Mouse (Mus musculus): Measurements from ENCODE around the gene Gm20388.
"Not testable (repeated sequence)": the region's sequence is repeated elsewhere in the genome, so short reads cannot be mapped to it uniquely, and the experiment has no call there.

Gene Gm20388

DNA sequence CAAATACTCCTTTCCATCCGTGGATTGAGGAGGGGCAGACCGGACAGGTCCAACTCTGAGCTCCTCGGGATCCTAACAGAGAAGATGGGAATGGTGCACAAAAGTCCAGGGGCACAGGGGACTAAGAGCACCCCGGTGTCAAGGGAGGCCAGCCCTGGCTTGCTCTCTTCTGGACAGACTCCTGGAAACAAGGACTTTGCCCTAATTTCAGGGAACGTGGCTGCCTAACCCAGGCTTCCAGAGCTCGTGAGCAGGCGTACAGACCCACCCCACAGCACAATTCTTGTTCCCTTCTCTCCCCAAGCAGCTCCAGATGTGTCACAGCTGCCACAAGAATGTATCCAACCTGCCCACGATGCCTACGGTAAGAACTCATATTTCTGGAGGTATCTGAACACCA is 2715.2 kb downstream of the Gm20388 start:
- no peak for DNase-seq (ENCODE audit: low spot score)

DNA sequence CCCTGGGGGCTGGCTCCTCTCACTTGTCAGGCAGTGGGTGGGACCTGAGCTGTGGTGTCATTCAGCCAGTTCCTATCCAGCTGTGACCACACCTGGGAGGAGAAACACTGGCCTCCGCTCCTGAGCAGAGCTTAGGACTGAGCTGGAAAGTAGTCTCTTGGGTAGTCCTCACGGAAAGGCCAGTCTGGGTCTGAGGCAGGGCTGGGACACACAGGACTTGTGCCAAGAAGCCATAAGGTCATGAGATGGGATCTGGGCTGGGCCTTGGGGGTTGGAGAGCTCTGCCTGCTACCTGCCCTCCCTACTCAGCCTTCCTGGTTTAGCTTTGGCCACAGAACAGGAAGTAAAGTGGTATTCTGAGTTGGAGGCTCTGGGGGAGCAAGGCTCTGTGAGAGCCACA is 2716.3 kb downstream of the Gm20388 start:
- DNase-seq (ENCODE audit: low spot score) = no peak

DNA sequence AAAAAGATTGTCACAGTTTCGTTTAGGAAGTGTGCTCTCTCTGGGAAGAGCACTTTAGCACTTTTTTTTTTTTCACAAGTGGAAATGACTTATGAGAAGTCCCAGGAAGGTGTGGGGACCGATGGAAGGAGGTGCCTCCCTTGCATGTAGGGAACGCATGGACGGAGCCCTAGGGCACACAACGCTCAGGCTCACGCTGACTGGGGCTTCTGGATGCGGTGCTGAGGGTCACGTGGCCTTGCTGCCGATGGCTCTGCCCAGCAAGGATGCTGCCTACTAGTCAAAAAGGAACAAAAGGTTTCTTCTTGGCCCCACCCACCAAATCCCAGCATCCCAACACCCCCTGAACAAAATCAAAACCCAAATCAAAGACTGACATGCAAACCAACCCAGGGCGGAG is 2718.7 kb downstream of the Gm20388 start:
- DNase-seq (ENCODE audit: low spot score) = no peak

DNA sequence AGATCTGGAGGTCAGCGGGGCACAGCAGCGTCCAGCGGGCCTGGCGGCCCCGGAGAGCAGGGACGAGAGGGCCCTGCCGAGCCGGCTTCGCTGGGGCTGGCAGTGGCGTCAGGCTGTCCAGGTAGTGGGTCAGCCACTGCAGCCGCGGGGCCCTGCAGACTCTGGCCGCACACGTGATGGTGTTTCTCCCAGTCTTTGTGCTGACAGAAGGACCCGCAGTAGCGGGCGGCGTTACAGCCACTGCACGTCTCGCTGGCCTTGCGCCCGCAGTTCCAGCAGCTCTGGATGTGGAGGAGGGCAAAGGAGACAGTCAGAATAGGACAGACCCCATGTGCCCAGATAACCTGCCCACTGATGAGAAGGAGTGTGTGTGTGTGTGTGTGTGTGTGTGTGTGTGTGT is 2720.1 kb downstream of the Gm20388 start:
- no peak for DNase-seq (ENCODE audit: low spot score)

DNA sequence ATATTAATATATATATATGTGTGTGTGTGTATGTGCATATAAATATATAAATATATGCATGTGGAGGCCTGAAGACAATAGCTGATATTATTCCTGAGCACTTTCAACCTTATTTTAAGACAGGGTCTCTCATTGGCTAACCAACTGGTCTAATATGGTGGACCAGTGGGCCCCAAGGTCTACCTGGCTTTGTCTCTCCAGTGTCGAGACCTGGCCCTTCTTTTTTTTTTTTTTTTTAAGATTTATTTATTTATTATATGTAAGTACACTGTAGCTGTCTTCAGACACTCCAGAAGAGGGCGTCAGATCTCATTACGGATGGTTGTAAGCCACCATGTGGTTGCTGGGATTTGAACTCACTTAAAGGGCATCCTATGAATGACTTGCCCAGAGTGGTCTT is 2721.5 kb downstream of the Gm20388 start:
- DNase-seq (ENCODE audit: low spot score) = not testable (repeated sequence)

DNA sequence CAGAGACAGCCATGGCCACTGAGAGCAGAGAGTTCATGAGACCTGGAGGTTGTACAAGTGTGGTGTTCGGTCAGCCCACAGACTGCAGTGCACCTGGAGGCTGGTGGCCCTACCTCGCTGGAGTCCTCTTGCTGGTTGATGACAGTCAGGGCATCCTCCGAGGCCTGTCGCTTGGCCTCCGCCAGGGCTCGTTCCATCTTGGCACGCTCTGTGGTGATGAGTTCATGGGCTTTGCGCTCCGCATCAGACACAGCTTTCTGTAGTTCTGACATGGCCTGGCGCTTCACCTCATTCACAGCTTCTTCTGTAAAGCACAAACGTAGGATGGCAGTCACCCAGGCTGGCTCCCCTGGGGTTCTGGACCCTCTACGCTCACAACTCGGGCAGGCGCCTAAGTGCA is 2722.6 kb downstream of the Gm20388 start:
- no peak for DNase-seq (ENCODE audit: low spot score)

DNA sequence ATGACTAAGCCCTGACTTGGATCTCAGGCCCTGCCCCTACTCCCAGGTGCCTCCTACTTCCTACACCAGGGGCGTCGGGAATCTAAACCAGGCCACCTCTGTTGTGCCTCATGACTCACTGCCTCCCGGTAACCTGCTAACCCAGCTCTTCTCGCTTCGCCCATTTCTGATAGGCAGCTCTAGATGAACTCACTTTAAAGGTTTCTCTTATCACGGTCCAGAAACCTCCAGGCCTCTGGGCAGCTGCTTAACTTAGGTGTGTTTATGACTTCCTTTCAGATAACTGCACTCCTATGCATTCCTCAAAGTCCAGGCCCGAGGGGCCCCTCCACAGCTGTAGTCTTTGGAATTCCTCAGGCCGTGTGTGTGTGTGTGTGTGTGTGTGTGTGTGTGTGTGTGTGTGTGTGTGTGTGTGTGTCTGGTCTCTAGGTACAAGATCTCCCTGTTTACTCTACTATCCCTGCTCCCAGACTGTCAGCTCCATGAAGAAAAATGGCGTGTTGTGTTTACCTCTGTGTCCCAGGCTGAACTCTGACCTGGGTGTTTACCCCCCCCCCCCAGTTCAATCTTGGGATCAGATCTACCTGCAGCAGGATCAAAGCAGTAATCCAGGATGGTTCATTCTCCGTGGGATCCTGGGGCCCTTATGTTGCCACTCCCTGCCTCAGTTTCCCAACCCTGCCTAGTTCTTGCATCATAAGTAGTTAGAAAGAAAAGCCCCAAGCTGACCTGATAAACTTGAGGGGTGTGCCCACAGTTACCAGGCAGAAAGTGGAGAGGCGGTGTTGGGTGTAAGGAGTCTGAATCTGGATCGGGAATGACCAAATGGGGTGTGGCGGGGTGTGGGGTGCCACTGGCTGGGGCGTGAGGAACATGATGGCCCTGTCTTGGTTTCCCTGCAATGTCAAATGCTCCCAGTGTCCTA is 2725.5 kb downstream of the Gm20388 start:
- DNase-seq (ENCODE audit: low spot score) = no peak

DNA sequence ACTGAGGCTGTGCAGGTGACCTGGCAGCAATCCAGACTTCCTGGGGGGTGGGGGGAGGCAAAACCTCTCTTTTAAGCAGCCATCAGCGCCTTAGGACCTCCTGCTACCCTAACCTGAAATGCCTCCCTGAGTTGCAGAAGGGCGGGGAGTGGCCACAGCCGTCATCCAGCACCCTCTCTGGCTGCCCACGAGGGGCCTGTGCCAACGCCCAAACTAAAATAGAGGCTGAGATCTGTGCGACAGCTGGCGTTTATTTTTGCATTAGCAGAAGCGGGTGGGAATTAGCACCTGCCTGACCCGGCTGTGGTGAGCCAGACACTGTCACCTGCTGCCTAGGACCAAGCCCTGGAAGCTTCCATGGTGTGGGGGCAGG is 2726.1 kb downstream of the Gm20388 start:
- no peak for DNase-seq (ENCODE audit: low spot score)

DNA sequence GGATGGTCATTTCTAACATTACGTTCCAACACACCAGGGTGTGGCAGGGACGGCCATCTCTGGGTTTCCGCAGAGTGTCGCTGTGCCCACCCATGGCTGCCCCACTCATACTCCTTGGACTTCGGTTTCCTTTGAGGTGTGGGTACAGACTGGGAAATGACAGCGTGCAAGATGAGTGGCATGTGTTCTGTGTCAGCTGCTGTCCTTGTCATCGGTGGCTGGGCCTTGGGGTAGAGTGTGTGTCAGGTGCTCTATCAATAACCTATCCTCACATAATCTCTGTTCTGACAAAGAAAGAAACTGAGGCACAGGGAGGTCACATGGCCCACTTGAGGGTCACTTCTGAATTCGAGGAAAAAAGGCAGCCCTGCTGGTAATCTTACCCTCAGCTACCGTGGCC is 2726.6 kb downstream of the Gm20388 start:
- no peak for DNase-seq (ENCODE audit: low spot score)

DNA sequence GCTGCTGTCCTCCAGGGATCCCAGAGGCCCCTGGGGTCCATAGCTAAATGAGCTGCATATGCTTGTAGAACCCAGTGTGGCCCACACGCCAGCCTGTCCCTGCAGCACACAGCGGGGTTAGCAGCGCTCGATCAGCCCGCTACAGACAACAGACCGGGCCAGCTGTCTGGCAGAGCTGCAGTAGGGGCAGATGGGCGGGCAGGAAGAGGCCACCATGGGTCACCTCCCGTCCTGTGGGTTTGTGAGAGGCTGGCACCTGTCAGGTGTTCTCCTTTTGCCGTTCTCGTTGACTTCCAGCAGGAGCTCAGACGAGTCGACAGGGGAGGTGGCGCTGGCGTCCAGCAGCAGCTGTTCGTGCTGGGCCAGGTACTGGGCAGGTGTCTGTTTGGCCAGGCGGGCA is 2728.0 kb downstream of the Gm20388 start:
- no peak for DNase-seq (ENCODE audit: low spot score)

DNA sequence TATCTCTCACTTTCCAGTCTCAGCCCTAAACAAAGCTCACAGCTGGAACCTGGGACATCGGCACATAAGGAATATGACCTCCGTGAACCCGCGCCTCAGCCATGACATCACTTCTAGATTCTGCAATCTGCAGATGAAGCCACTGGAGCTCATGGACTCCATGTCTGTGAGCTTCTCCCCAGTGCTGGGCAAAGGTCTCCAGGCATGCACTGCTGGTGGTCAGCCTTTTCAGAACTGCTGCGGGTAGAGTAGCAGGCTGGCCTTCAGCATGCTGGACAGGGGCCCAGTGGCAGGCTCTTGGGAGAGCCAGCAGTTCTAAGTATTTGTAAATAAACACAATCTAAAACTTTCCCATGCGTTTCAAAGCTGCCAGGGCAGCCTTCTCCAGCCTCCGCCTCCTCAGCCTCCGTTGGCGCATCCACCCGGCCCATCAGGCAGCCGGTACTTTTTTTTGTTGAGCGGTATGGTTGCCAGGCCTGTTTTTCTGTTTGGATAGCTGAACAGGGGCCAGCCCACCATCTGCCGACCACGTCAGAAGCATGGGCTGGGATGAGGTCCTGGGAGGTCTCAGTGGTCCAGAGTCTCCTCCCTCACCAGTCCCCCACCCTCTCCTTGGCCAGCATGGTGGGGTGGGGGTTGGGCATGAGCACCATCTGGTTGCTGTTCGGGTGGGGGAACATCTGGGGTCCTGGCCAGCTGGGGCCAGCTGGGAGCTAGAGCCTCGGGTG is 2729.0 kb downstream of the Gm20388 start:
- DNase-seq (ENCODE audit: low spot score) = peak; percentile 77

DNA sequence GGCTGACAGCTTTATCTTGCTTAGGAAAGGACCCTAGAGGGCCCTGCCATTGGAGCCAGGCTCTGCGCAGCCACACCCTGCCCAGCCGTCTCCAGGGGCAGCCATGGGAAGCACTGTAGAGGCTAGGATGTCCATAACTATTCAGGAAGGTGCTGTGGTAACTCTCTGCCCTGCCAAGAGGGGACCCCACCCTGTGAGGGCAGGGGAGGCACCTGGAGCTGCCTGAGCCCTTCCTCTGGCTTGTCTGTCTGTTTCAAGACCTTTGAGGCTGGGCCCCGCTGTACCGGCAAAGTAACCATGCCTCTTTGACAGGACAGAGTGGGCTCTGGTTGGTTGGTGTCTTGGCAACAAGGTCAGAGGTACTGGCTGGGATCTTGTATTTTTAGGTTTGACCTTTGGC is 2730.2 kb downstream of the Gm20388 start:
- no peak for DNase-seq (ENCODE audit: low spot score)

DNA sequence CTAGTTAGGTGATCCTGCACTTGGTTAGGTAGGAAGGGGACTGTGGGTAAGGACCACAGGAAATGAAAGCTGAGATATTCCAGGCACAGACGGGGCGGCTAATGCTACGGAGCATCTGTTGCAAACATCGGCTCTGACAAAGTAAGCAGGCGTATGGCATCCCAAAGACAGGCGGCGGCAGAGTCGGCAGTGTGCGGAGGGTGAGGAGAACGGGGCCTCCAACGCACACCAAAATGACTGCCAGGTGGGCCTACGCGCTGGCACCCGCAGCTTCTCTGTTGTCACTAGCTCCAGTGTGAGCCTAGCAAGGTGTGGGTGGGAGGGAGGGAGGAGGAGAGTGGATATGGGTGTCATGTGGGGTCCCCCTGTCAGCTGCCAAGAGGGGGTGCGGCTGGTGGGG is 2730.8 kb downstream of the Gm20388 start:
- DNase-seq (ENCODE audit: low spot score) = no peak

DNA sequence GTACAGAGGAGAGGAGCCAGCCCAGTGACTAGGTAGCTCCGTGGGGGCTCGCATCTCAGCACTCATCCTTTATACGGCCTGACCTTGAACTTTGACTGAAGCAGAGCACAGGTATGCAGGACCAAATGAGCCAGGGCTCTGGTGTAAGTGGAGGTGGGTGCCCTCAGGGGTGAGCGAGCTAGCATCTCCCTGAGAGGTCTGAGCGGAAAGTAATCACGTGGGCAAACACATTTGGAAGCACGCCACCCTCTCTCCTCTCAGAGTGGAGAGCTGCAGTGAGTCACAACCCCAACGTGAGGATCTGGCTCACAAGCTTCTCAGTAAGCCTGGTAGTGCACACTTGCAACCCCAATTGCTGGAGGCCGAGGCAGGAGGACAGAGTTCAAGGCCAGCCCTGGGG is 2731.4 kb downstream of the Gm20388 start:
- DNase-seq (ENCODE audit: low spot score) = peak; percentile 42

DNA sequence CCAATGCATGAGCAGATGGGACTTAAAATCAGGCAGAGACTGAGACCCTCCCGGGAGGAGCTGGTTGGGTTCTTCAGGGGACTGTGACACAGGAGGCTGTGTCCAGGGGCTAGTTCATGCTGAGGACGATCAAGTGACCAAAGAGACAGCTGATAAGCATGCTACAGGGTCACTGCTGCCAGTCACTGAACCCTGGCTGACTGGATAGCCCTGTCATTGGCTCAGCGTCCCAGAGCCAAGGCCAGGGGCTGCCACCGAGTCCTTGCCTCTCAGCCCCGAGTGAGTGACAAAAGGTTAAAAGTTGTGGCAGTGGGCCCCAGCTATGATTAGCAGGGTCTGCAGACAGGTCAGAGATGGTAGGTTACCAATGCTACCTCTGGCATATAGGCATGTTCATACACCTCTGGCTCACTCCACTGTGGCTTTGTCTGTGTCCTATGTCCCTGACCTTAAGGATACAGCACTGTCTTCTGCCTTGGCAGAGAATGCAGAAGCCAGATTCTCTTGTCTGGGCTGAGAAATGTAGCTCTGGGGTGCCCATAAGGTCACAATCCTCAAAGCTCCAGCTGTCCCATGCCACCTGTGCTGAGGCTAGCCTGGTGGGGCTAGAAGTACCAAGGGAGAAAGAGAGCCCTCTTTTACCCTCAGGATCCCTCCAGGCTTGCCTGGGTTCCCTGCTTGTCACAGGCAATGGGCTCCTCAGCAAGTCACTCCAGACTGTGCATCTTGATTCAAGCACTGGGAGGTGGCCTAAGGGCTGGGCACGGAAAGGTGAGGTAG is 2733.7 kb downstream of the Gm20388 start:
- no peak for DNase-seq (ENCODE audit: low spot score)

DNA sequence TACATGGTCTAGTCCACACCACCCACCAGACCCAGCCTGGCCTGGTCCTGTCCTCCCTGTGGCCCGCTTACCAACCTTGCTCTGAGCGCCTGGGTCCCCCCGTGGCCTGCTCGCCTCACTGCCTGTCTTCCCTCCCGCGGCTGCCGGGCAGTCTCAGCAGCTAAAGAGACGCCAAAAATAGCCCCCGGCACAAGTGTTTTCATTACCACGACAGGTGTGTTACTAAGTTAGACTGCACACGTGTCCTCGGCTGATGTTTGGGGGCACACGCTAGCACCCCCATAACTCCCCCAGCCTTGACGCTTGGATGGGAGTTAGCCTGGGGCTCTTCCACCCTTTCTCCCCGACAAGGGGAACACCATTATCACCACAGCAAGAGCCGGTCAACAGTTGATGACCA is 2735.7 kb downstream of the Gm20388 start:
- no peak for DNase-seq (ENCODE audit: low spot score)

DNA sequence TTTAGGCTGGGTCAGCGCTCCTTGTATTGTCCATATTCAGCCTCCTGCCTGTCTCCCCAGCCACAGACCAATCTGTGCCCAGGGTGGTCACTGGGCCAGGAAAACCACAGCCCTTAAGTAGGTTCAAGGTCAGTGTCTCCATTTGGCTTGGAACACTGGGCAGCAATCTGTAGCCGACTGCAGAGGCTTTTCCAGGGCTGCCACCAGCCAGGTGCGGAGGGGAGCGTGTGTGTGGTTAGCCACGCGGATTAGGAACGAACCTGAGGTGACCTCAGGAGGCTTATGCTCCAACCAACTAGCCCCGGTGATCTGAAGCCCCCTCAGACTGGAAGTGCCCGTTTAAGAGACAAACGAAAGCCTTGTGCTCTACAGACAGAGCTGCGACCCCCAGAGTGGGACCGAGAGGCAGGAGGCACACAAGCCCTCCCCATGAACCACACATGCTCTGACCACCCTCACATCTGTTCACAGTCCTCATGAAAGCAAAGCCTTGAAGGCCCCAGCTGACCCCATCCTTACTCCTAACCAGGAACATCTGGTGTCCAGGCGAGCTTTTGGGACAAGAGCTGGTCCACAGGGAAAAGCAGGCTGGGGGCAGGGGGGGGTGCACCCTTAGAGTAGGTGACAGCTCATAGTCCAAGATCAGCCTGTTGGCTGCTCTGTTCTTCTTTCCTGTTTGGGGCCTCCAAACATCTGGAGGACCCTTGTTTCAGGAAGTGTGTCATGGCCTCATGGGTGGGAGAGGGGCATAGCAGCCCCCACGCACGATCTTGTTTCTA is 2737.7 kb downstream of the Gm20388 start:
- DNase-seq (ENCODE audit: low spot score) = no peak

DNA sequence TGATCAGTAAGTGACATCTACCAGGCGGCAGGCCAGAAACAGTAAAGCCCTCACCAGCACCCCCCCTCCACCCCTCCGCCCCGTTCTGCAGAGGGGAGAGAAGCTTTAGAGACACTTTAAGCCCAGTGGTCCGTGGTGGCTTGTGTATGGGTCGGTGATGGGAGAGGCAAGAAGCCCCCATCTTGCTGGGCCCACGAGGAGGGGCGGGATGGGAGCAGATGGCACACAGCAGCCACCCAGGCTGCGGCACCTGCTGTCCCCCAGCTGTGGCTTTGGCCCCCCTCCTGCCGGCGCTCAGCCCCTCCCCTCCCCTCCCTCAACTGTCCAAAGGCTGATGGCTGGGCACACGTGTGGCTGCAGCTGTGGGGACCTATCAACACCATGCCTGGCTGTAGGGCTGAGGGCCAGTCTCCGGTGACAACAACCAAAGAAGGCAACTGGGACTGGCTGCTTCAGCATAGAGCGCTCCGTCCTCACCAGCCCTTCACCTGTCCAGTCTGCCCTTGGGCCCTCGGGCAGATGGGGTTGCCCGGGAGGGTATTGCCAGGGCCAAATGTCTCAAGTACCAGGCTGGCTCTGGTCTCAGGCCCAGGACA is 2740.8 kb downstream of the Gm20388 start:
- no peak for DNase-seq (ENCODE audit: low spot score)

DNA sequence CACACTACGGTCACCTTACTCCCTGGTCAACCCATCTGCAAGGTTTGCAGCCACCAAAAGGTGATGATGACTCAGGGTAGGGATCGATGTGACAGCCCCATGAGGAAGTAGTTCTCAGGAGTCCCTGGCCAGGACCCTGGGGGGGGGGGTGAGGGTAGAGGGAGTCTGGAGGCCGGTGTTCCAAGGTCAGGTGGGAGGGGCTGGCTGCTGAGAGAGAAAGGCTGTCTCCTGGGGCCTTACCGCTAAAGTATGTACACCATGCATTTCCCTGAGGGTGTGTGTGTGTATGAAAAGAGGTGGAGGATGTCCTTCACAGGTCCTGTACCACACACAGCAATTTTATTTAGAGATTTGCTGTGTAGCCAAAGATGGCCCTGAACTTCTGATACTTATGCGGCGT is 2742.0 kb downstream of the Gm20388 start:
- no peak for DNase-seq (ENCODE audit: low spot score)

DNA sequence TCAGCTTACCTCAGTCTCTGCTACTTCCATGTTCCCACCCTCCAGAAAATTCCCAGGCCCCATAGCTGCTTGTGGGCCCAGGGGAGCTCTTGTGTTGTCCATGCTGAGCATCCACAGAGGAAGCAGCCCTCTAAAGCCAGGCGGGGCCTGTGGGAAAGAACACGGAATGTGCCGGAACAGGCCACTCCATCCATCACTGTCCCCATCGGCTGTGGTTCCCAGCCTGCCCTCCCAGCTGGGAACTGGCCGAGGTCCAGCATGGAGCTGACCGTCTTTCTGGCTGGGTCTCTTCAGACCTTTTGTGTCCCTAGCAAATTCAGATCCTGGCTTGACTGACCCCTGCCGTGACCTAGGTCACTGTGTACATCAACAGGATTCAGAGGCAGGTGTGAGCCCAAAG is 2744.1 kb downstream of the Gm20388 start:
- DNase-seq (ENCODE audit: low spot score) = no peak

Measured in adipocyte (in vitro differentiated cells).